Mouse (Mus musculus) heart, embryonic 13.5 days (tissue): ENCODE measurements around the gene Stip1. TPM values are rescaled to one million over a fixed set of nuclear protein-coding genes. Genes with fewer than 3 reads are reported as not detected.

Experiments
- ATAC-seq: fragments of 200-750 bp; cut with Nextera tagmentation; 2 replicates; pipeline ENCODE4 v1.8.0; 2017; ENCODE audit warnings: moderate TSS enrichment; ENCODE audit not compliant: insufficient number of reproducible peaks, low FRiP score, low TSS enrichment; ENCODE audit errors: extremely low read depth
- H3K27ac ChIP-seq: fragments of 300-500 bp; sonication (generic); replicated peaks from 2 replicates; pipeline ENCODE4 v1.5.1; 2015; ENCODE audit warnings: moderate library complexity, mild to moderate bottlenecking, inconsistent platforms
- H3K27me3 ChIP-seq: fragments of 300-500 bp; sonication (generic); replicated peaks from 2 replicates; pipeline ENCODE4 v1.6.1; 2015; ENCODE audit warnings: mild to moderate bottlenecking, inconsistent platforms
- H3K36me3 ChIP-seq: fragments of 300-500 bp; sonication (generic); 2 replicates; pipeline ENCODE4 v1.6.1; 2015; ENCODE audit warnings: mild to moderate bottlenecking, inconsistent platforms
- H3K4me1 ChIP-seq: fragments of 300-500 bp; sonication (generic); 2 replicates; pipeline ENCODE4 v1.6.1; 2015; ENCODE audit warnings: inconsistent platforms
- H3K4me2 ChIP-seq: fragments of 300-500 bp; sonication (generic); 2 replicates; pipeline ENCODE4 v1.6.1; 2015; ENCODE audit warnings: inconsistent platforms, mild to moderate bottlenecking, moderate library complexity
- H3K4me3 ChIP-seq: fragments of 300-500 bp; sonication (generic); 2 replicates; pipeline ENCODE4 v1.5.1; 2015; ENCODE audit warnings: moderate library complexity, mild to moderate bottlenecking, inconsistent platforms
- H3K9ac ChIP-seq: fragments of 300-500 bp; sonication (generic); 2 replicates; pipeline ENCODE4 v1.6.1; 2015; ENCODE audit warnings: inconsistent platforms, mild to moderate bottlenecking, moderate library complexity
- H3K9me3 ChIP-seq: fragments of 300-500 bp; sonication (generic); 2 replicates; pipeline ENCODE4 v1.6.1; 2016; ENCODE audit warnings: inconsistent platforms
- WGBS: fragments of 180-500 bp; shearing (Covaris S2); methylation state at CpG from one replicate; pipeline ENCODE4 v1.1.7; 2015; ENCODE audit warnings: mixed read lengths; 5-methylcytosine and 5-hydroxymethylcytosine counted together
- polyA plus RNA-seq: library from polyadenylated mRNA; unstranded; fragments of >200 nt; fragmentation: Nextera tagmentation; extraction: Ambion mirVana; gene quantifications from 2 replicates; pipeline ENCODE4 v1.2.1, GENCODE M21; 2015

The Stip1 gene
- polyA plus RNA-seq, 1 experiment from 2014 or later: 207 TPM

GRCm38 (mm10) chr19:6979001-6979479 is 60.7 kb downstream of the Stip1 start:
- no peaks in the 10 kb centered on the region for H3K9me3 ChIP-seq
- peaks cover 45% of the 10 kb centered on the region for H3K4me1 ChIP-seq
- no peaks in the 10 kb centered on the region for H3K27me3 ChIP-seq
- H3K4me3 ChIP-seq: peak overlapping the region; percentile 82
- 6% methylated on average over 11 of the region's 11 CpGs for WGBS
- H3K4me2 ChIP-seq: peak overlapping the region; percentile 87
- H3K36me3 ChIP-seq: peaks cover 53% of the 10 kb centered on the region
- peak overlapping the region; percentile 87 for H3K9ac ChIP-seq
- H3K27ac ChIP-seq: peak overlapping the region; percentile 97
- no peak for ATAC-seq

GRCm38 (mm10) chr19:6978639-6978974 is 61.2 kb downstream of the Stip1 start:
- H3K9ac ChIP-seq: peak overlapping the region; percentile 87
- peaks cover 49% of the 10 kb centered on the region for H3K4me1 ChIP-seq
- no peaks in the 10 kb centered on the region for H3K9me3 ChIP-seq
- no peak for ATAC-seq
- peaks cover 49% of the 10 kb centered on the region for H3K36me3 ChIP-seq
- no peaks in the 10 kb centered on the region for H3K27me3 ChIP-seq
- H3K4me3 ChIP-seq: peak overlapping the region; percentile 82
- H3K4me2 ChIP-seq: peak overlapping the region; percentile 87
- H3K27ac ChIP-seq: peak overlapping the region; percentile 97
- 27% methylated on average over 3 of the region's 3 CpGs for WGBS

GRCm38 (mm10) chr19:6977759-6978638 is 61.8 kb downstream of the Stip1 start:
- no peaks in the 10 kb centered on the region for H3K27me3 ChIP-seq
- WGBS: 70% methylated on average over 13 of the region's 13 CpGs
- H3K4me1 ChIP-seq: peaks cover 51% of the 10 kb centered on the region
- H3K9ac ChIP-seq: peak overlapping the region; percentile 87
- ATAC-seq: no peak
- H3K9me3 ChIP-seq: no peaks in the 10 kb centered on the region
- H3K4me3 ChIP-seq: peak overlapping the region; percentile 82
- H3K27ac ChIP-seq: peak overlapping the region; percentile 97; the same call in 1 of the 2 replicates
- H3K36me3 ChIP-seq: peaks cover 43% of the 10 kb centered on the region
- H3K4me2 ChIP-seq: peak overlapping the region; percentile 87

GRCm38 (mm10) chr19:6975537-6976521 is 63.9 kb downstream of the Stip1 start, which contains the start of gene Plcb3:
TSS of gene Plcb3 (minus strand) at chr19:6976470.
- Histone ChIP-seq H3K27ac (peak within 1 kb of the TSS; percentile 81), H3K9me3 (no peaks in the 10 kb centered on the region), H3K4me1 (peaks cover 53% of the 10 kb centered on the region), H3K4me3 (peak within 1 kb of the TSS; percentile 86), H3K36me3 (peaks cover 24% of the 10 kb centered on the region), H3K9ac (peak within 1 kb of the TSS; percentile 93), H3K4me2 (peak within 1 kb of the TSS; percentile 81), H3K27me3 (no peaks in the 10 kb centered on the region)
- ATAC-seq: no peak
- under 1% methylated on average over 16 of the region's 16 CpGs for WGBS

GRCm38 (mm10) chr19:6974211-6975205 is 65.3 kb downstream of the Stip1 start, which contains the start of gene Ppp1r14b:
TSS of gene Ppp1r14b (plus strand) at chr19:6974968.
- Histone ChIP-seq H3K4me1 (peaks cover 64% of the 10 kb centered on the region), H3K27ac (peak within 1 kb of the TSS; percentile 81), H3K4me2 (peak within 1 kb of the TSS; percentile 81), H3K27me3 (no peaks in the 10 kb centered on the region), H3K9me3 (no peaks in the 10 kb centered on the region), H3K9ac (peak within 1 kb of the TSS; percentile 93), H3K36me3 (peaks cover 24% of the 10 kb centered on the region), H3K4me3 (peak within 1 kb of the TSS; percentile 86)
- ATAC-seq: peak; percentile 28; the same call in 1 of the 2 replicates
- under 1% methylated on average over 62 of the region's 84 CpGs for whole genome bisulfite sequencing

GRCm38 (mm10) chr19:6973581-6974190 is 66.1 kb downstream of the Stip1 start:
- peaks cover 23% of the 10 kb centered on the region for H3K36me3 ChIP-seq
- 38% methylated on average over 12 of the region's 12 CpGs for WGBS
- H3K4me1 ChIP-seq: peaks cover 62% of the 10 kb centered on the region
- H3K9ac ChIP-seq: peak overlapping the region; percentile 93
- H3K27ac ChIP-seq: no peak overlapping the region
- H3K9me3 ChIP-seq: no peaks in the 10 kb centered on the region
- H3K4me2 ChIP-seq: peak overlapping the region; percentile 81
- no peak for ATAC-seq
- no peaks in the 10 kb centered on the region for H3K27me3 ChIP-seq
- H3K4me3 ChIP-seq: peak overlapping the region; percentile 86

GRCm38 (mm10) chr19:6972247-6972917 is 67.4 kb downstream of the Stip1 start:
- no peak for ATAC-seq
- Histone ChIP-seq H3K4me1 (peaks cover 59% of the 10 kb centered on the region), H3K27me3 (no peaks in the 10 kb centered on the region), H3K4me2 (no peak overlapping the region), H3K36me3 (peaks cover 10% of the 10 kb centered on the region), H3K27ac (no peak overlapping the region), H3K4me3 (no peak overlapping the region), H3K9ac (peak overlapping the region; percentile 2; the same call in 1 of the 2 replicates), H3K9me3 (no peaks in the 10 kb centered on the region)
- WGBS: 81% methylated on average over 13 of the region's 13 CpGs

GRCm38 (mm10) chr19:6971644-6972043 is 68.1 kb downstream of the Stip1 start:
- WGBS: 33% methylated on average over 6 of the region's 6 CpGs
- no peak for ATAC-seq
- Histone ChIP-seq H3K9ac (peak overlapping the region; percentile 2), H3K4me2 (no peak overlapping the region), H3K9me3 (no peaks in the 10 kb centered on the region), H3K36me3 (peaks cover 8% of the 10 kb centered on the region), H3K4me3 (no peak overlapping the region), H3K27ac (peak overlapping the region; percentile 63), H3K4me1 (peaks cover 53% of the 10 kb centered on the region), H3K27me3 (no peaks in the 10 kb centered on the region)
